Mouse (Mus musculus): ENCODE data around the gene Clba1. TPM values are rescaled to one million over a fixed set of nuclear protein-coding genes. Genes with fewer than 3 reads are reported as not detected.
"Not testable (repeated sequence)": the region's sequence is repeated elsewhere in the genome, so short reads cannot be mapped to it uniquely, and the experiment has no call there.

Clba1 gene
- polyA plus RNA-seq, 1 experiment from 2014 or later, result 16.5 TPM

DNA sequence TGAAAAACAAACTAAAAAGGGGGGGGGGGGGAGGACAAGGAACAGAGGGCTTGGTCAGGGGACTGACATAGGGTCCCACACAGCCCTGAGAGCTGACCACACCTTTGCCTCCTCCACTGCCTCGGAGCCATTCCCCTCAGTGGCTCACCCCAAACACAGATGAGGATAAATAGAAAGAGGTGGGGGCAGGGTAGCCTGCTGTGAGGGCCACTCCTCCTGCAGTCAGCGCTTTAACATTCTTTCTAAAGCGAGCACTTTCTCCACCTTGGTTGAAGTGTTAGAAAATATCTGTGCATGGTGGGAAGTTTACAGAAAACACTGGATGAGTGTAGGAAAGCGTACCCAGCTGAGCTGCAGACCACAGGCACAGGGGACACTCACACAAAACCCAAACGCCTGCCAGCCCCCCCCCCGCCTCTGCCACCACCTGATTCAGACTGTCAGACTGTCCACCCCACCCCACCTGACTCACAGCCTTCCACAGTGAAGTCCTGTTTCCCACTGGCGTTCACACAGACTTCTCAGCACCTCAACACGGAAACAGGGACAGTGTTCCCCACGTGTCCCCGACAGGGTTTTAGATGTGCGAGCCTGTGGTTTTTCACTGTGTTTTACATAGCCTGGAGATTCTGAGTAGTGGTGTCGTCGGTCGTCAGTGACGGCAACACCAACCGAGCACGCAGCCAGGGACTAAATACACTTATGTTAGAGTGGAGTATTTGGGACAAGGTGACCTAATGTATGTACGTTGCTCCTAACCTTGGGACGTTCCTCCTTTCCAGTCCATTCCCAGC lies 1.6 kb downstream of the Clba1 start:
- H3K4me2 ChIP-seq (replicated peaks), result peak overlapping the region; percentile 92

DNA sequence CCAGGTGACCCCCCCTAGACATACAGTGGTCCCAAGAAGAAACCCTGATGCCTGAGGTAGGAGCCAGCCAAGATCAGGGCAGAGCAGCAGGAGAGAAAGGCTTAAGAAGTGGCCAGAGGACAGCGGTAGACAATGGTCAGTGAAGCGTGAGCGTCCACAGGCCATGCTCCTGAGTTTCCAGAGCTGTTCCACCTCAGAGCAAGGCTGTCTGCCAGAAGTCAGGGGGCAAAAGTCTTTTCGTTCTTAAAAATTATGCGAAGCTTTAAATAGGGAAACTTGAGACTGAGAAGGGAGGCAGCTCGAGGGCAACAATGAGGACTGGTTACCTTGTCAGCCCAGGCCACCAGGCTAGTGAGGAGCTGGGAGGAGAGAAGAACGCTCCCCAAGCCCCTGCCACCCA lies 4.6 kb downstream of the Clba1 start:
- Histone ChIP-seq H3K27ac (no peak overlapping the region), H3K36me3 (peaks cover 44% of the 10 kb centered on the region), H3K4me3 (no peak overlapping the region), H3K4me1 (peaks cover 14% of the 10 kb centered on the region), H3K9me3 (no peaks in the 10 kb centered on the region), H3K9ac (no peak overlapping the region), H3K27me3 (replicated peaks) (no peaks in the 10 kb centered on the region), H3K4me2 (replicated peaks) (no peak overlapping the region)
- no peak for ATAC-seq (ENCODE audit: low FRiP score, low read depth)
- 94% methylated on average over 7 of the region's 7 CpGs for WGBS

More for the DNA sequence above, 1.6 kb downstream of the Clba1 start:
- ATAC-seq (ENCODE audit: low FRiP score, low read depth), result no peak
- Histone ChIP-seq H3K9ac (0 out of 2 replicates have a peak overlapping the region, but pooled peaks have one; percentile 60), H3K4me3 (peak overlapping the region; percentile 62; the same call in 1 of the 2 replicates), H3K27ac (no peak overlapping the region), H3K4me1 (peaks cover 18% of the 10 kb centered on the region), H3K36me3 (peaks cover 25% of the 10 kb centered on the region), H3K27me3 (replicated peaks) (peaks cover 2% of the 10 kb centered on the region; the same call in 1 of the 2 replicates), H3K9me3 (no peaks in the 10 kb centered on the region)
- 66% methylated on average over 19 of the region's 19 CpGs for WGBS

DNA sequence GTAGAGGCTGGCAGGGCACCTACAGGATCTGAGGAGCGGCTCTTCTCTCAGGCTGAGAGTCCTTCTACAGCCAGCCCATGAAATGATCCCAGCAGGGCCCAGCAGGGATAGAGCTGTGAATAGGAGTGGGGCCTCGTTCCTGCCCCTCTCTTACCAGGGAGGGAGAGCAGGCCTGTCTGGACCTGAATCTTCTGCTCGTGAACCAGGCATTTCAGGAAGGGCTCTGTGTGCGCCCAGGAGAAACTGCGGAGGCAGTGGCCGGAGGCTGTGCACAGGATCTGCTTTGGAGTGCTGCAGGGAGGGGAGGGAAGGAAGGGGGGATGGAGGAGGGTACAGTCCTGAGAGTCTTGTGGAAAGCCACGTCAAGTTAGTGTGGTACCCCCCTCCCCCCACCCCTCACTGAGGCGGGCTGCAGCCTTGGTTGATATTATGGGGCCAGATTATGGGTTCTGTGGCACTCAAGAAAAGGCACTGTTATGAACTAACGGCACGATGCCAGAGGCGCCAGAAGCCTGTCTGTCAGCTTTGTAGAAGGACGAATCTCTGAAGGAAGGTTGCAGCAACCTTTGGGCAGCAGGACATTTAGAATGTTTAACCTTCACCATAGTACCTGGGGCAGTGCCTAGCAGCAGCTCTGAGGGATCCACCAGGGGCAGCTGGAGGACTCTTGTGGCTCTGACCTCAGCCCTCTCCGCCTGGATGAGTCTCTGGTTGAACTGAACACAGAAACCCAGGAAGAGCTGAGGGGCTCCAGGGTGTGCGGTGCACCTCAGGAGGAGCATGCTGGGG lies 6.1 kb downstream of the Clba1 start:
- Histone ChIP-seq H3K27me3 (replicated peaks) (no peaks in the 10 kb centered on the region), H3K4me3 (no peak overlapping the region), H3K9me3 (no peaks in the 10 kb centered on the region), H3K9ac (no peak overlapping the region), H3K4me1 (peaks cover 3% of the 10 kb centered on the region), H3K4me2 (replicated peaks) (no peak overlapping the region), H3K27ac (no peak overlapping the region), H3K36me3 (peaks cover 59% of the 10 kb centered on the region)
- no peak for ATAC-seq (ENCODE audit: low FRiP score, low read depth)
- 78% methylated on average over 14 of the region's 14 CpGs for WGBS

DNA sequence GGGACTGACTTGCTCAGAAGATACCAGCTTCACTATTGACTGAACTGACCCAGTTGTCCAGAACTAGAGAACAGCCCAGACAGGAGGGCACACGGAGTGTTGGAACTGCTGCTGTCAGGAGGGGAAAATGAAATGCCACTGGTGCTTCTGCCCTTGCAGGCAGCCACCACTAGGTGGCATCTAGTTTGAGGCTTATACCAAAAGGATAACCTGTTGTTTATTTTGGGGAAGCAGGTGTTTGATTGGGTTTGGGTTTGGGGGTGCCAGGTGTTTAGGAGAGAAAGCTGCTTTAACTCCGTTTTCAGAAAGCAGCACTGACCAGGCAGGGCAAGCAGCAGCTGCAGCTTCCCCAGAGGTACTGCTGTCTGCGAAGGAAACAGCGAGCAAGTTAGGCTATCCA lies 7.6 kb downstream of the Clba1 start:
- ATAC-seq (ENCODE audit: low FRiP score, low read depth), result no peak

DNA sequence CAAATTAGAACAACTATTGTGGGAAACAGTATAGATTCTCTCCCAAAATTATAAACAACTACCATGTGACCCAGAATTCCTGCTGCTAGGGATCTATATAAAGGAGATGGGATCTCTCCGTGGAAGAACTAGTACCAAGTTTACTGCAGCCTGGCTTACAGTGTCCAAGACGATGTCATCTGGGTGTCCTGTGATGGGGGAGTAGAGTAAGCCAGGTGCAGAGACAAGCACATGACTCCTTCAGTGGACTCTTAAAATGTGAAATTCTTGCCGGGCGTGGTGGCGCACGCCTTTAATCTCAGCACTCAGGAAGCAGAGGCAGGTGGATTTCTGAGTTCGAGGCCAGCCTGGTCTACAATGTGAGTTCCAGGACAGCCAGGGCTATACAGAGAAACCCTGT lies 8.1 kb downstream of the Clba1 start:
- H3K4me3 ChIP-seq, result not testable (repeated sequence)
- peaks cover 77% of the 10 kb centered on the region for H3K36me3 ChIP-seq
- 88% methylated on average over 7 of the region's 7 CpGs for WGBS

More for the DNA sequence above, 7.6 kb downstream of the Clba1 start:
- H3K9me3 ChIP-seq, result no peaks in the 10 kb centered on the region
- WGBS, result 57% methylated on average over 4 of the region's 4 CpGs
- H3K27me3 ChIP-seq (replicated peaks), result no peaks in the 10 kb centered on the region
- no peak overlapping the region for H3K9ac ChIP-seq
- H3K4me3 ChIP-seq, result no peak overlapping the region
- peaks cover 71% of the 10 kb centered on the region for H3K36me3 ChIP-seq
- no peak overlapping the region for H3K27ac ChIP-seq
- no peaks in the 10 kb centered on the region for H3K4me1 ChIP-seq
- H3K4me2 ChIP-seq (replicated peaks), result no peak overlapping the region

DNA sequence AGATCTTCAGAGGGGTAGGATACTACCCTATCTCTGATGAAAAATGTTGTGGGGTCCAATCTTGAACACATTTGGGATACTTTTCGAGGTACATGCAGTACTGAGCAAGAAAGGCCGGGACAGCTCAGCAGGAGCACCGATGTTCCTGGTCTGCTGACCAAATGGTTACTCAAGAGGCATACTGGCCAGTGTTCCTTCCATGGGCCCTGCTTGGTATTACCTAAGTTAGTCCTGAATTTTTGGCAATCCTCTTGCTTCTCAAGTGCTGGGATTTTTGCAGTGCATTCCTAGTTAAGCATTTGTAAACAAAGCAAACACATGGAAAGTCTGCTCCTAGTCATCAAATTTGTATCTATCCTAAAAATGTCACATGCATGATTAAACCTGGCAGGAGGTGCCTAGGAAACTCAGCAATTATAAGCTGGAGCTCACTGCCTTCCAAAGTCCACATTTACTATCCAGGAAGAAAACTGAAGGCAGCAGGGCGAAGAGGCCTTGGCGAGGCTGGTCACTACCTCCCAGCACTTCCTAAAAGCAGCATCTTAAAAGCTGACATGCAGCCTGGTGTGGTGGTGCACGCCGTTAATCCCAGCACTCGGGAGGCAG lies 10.4 kb downstream of the Clba1 start:
- no peak overlapping the region for H3K4me3 ChIP-seq
- 93% methylated on average over 8 of the region's 8 CpGs for WGBS
- H3K4me2 ChIP-seq (replicated peaks), result no peak overlapping the region
- H3K9me3 ChIP-seq, result no peaks in the 10 kb centered on the region
- H3K36me3 ChIP-seq, result peaks cover 72% of the 10 kb centered on the region
- H3K27me3 ChIP-seq (replicated peaks), result no peaks in the 10 kb centered on the region
- H3K4me1 ChIP-seq, result peaks cover 9% of the 10 kb centered on the region
- ATAC-seq (ENCODE audit: low FRiP score, low read depth), result no peak
- no peak overlapping the region for H3K27ac ChIP-seq
- H3K9ac ChIP-seq, result no peak overlapping the region

More for the DNA sequence above, 8.1 kb downstream of the Clba1 start:
- not testable (repeated sequence) for H3K9me3 ChIP-seq; H3K4me2 ChIP-seq (replicated peaks); H3K27me3 ChIP-seq (replicated peaks); H3K27ac ChIP-seq; H3K4me1 ChIP-seq; H3K9ac ChIP-seq; ATAC-seq (ENCODE audit: low FRiP score, low read depth)

DNA sequence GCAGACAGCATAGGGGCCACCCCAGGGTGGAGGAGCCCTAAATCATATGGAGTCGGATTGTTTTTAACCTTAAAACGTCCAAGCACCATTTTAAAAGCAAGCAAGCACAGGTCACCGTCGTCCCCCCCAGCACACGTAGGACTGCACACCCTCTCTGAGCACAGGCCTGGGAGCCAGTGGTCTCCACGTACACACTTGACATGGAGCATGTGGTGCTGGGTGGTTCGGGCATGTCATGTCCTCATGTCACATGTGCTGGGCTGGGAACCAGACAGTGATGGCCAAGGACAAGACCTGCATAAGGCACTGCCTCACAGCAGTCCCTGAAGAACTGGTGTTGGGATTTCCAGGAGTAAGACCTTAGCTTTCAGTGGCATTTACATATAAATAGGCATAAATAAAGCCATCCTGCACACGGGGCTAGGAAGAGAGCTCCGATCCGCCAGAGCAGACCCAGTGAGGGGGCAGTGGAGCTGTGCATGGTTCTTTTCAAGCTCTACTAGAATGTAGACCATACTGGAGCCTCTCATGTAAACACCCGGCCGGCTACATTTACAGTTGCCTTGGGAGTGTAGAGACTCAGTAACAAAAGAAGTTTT lies 11.8 kb downstream of the Clba1 start:
- Histone ChIP-seq H3K27ac (no peak overlapping the region), H3K36me3 (peaks cover 73% of the 10 kb centered on the region), H3K4me1 (peaks cover 15% of the 10 kb centered on the region), H3K4me3 (no peak overlapping the region), H3K27me3 (replicated peaks) (no peaks in the 10 kb centered on the region), H3K9ac (no peak overlapping the region), H3K9me3 (no peaks in the 10 kb centered on the region), H3K4me2 (replicated peaks) (no peak overlapping the region)
- ATAC-seq (ENCODE audit: low FRiP score, low read depth), result no peak
- WGBS, result 76% methylated on average over 12 of the region's 12 CpGs

DNA sequence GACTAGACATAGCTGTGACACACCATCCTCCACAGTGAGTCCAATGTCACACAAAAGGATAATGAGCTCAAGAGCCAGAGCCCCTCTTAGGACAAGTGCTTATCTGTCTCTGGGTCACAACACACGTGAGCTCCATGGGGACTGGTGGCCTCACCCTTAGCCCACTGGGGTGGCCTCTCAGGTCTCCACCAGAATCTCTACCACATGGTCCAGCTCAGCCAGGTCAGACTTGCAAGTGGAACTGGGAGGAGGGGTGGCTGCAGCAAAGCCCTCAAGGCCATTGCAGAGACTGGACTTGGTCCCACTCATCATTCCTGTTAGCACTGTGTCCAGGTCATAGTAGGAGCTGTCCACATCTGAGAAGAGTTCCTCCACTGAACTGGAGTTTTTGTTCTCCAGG lies 12.5 kb downstream of the Clba1 start:
- Histone ChIP-seq H3K27me3 (replicated peaks) (no peaks in the 10 kb centered on the region), H3K4me2 (replicated peaks) (no peak overlapping the region), H3K4me3 (no peak overlapping the region), H3K36me3 (peaks cover 75% of the 10 kb centered on the region), H3K9me3 (no peaks in the 10 kb centered on the region), H3K4me1 (peaks cover 18% of the 10 kb centered on the region), H3K27ac (no peak overlapping the region), H3K9ac (no peak overlapping the region)
- ATAC-seq (ENCODE audit: low FRiP score, low read depth), result no peak
- 78% methylated on average over 1 of the region's 1 CpGs for WGBS

DNA sequence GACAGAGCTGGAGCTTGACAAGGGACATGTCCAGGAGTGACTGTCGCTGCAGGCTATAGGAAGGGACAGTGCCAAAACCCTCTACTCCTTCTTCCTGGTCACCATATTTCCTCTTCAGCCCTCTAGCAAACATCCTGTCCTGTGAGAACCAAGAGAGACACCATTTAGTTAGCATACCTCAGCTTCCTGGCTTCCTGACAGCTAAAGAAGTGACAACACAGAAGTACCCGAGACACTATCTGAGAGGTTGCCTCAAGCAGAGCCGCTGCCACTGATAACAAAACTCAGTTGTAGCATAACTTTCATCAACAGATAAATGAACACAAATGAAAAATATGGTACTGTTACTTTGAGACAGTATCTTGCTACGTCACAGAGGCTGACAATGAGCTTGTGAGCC lies 13.2 kb downstream of the Clba1 start:
- Histone ChIP-seq H3K9ac (no peak overlapping the region), H3K4me2 (replicated peaks) (no peak overlapping the region), H3K36me3 (peaks cover 77% of the 10 kb centered on the region), H3K4me1 (peaks cover 26% of the 10 kb centered on the region), H3K27me3 (replicated peaks) (no peaks in the 10 kb centered on the region), H3K4me3 (no peak overlapping the region), H3K9me3 (no peaks in the 10 kb centered on the region), H3K27ac (no peak overlapping the region)
- WGBS, result 92% methylated on average over 4 of the region's 4 CpGs
- ATAC-seq (ENCODE audit: low FRiP score, low read depth), result no peak

DNA sequence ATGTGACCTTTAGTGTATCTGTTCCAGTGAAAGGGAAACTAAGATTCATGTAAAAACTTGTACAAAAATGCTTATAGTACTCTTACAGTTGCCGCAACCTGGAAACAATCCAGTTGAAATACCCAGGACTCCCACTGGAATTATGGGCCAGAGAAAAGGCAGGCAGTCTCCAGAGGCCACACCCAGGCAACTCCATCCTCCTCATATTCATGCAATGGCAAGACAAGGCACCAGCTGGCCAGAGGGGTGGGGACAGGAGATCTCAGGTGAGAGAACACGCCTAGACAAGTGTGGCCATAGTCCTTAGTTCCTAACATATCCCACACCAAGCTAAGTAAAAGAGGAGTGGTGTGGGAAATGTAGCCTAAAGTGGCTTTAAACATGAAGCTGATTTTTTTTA lies 13.9 kb downstream of the Clba1 start:
- Histone ChIP-seq H3K27me3 (replicated peaks) (no peaks in the 10 kb centered on the region), H3K9me3 (no peaks in the 10 kb centered on the region), H3K9ac (no peak overlapping the region), H3K27ac (no peak overlapping the region), H3K4me1 (peaks cover 33% of the 10 kb centered on the region), H3K36me3 (peaks cover 78% of the 10 kb centered on the region), H3K4me3 (no peak overlapping the region), H3K4me2 (replicated peaks) (no peak overlapping the region)
- ATAC-seq (ENCODE audit: low FRiP score, low read depth), result no peak
- 80% methylated on average over 2 of the region's 2 CpGs for WGBS

DNA sequence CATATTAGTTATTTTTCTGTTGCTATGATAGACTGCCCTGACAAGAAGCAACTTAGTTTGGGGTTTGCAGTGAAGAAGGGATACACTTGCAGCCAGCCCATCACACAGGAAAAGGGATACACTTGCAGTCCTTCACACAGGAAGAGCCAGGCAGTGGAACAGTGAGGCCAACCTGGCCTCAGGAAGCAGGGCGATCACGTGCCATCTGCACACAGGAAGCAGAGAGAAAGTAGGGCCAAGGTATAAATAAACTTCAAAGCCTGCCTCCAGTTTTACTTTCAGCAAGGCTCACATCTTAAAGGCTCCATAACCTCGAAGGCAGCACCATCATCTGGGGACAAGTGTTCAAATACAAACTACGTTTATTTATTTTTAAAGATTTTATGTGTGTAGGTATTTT lies 14.5 kb downstream of the Clba1 start:
- no peak overlapping the region for H3K4me3 ChIP-seq
- 84% methylated on average over 4 of the region's 4 CpGs for WGBS
- H3K27ac ChIP-seq, result no peak overlapping the region
- ATAC-seq (ENCODE audit: low FRiP score, low read depth), result no peak
- H3K36me3 ChIP-seq, result peaks cover 73% of the 10 kb centered on the region
- no peaks in the 10 kb centered on the region for H3K27me3 ChIP-seq (replicated peaks)
- no peak overlapping the region for H3K4me2 ChIP-seq (replicated peaks)
- H3K9me3 ChIP-seq, result no peaks in the 10 kb centered on the region
- H3K4me1 ChIP-seq, result peaks cover 38% of the 10 kb centered on the region
- peak overlapping the region; percentile 29; the same call in 1 of the 2 replicates for H3K9ac ChIP-seq

DNA sequence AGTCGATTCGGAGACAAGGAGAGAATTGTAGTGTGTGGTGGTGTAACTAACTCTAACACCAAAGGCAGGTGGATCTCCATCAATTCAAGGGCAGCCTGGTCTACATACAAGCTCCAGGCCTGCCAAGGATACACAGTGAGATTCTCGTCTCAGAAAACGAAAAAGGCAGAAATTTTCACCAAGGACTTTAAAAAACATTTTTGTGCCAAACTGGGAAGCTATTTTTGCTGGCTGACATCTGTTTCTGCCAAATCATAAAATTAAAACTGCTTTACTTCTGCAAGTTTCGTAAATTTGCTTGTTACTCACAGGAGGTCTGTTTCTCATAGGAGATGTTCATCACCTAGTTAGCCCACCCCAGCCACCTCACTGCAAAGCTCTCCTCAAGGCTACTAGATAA lies 17.2 kb downstream of the Clba1 start:
- H3K4me3 ChIP-seq, result no peak overlapping the region
- H3K4me2 ChIP-seq (replicated peaks), result peak overlapping the region; percentile 80
- H3K27me3 ChIP-seq (replicated peaks), result no peaks in the 10 kb centered on the region
- H3K9me3 ChIP-seq, result no peaks in the 10 kb centered on the region
- ATAC-seq (ENCODE audit: low FRiP score, low read depth), result no peak
- no peak overlapping the region for H3K9ac ChIP-seq
- H3K27ac ChIP-seq, result no peak overlapping the region
- 92% methylated on average over 5 of the region's 5 CpGs for WGBS
- H3K36me3 ChIP-seq, result peaks cover 48% of the 10 kb centered on the region
- peaks cover 48% of the 10 kb centered on the region for H3K4me1 ChIP-seq

All from neural tube, embryonic 12.5 days (tissue).